Mouse (Mus musculus) liver, postnatal 0 days (tissue): ENCODE data around the gene Sel1l3.

ENCODE experiments used
- CTCF ChIP-seq: sonication (generic); IDR thresholded peaks from 2 replicates; pipeline ENCODE4 v1.5.1; 2016; ENCODE audit warnings: antibody characterized with exemption, low read depth
- EP300 ChIP-seq: IDR thresholded peaks from 2 replicates; pipeline ENCODE4 v1.6.1; 2016; ENCODE audit warnings: antibody characterized with exemption, low read depth, mild to moderate bottlenecking

GRCm38 (mm10) chr5:53111036-53111435 is 102.7 kb downstream of the Sel1l3 start:
- no peak for TF ChIP-seq CTCF
- no peak for TF ChIP-seq EP300
